Mouse (Mus musculus) neural tube, embryonic 11.5 days (tissue): ENCODE measurements at regions not wholly inside any gene's neighbourhood (a gene's known extent, or its start where the extent isn't known, plus 50 kb on each side); places are given as distances from the start of the nearest gene placed in this dataset.
"Not testable (repeated sequence)": the region's sequence is repeated elsewhere in the genome, so short reads cannot be mapped to it uniquely, and the experiment has no call there.

Experiments
- ATAC-seq: fragments of 200-750 bp; cut with Nextera tagmentation; 2 replicates; pipeline ENCODE4 v1.8.0; 2017; ENCODE audit warnings: moderate number of reproducible peaks, mild to moderate bottlenecking, moderate TSS enrichment, moderate library complexity; ENCODE audit not compliant: insufficient read depth, low FRiP score, low TSS enrichment
- DNase-seq: peaks from one replicate; pipeline ENCODE4 v3.0.0-alpha.2; 2015; ENCODE audit warnings: low spot score
- H3K27ac ChIP-seq: fragments of 300-500 bp; sonication (generic); 2 replicates; pipeline ENCODE4 v1.5.1; 2014; ENCODE audit warnings: low read depth, mild to moderate bottlenecking, low read length
- H3K27me3 ChIP-seq: fragments of 300-500 bp; sonication (generic); 2 replicates; pipeline ENCODE4 v1.6.1; 2014; ENCODE audit warnings: mild to moderate bottlenecking, low read length, mixed read lengths; ENCODE audit not compliant: control insufficient read depth, insufficient read depth
- H3K36me3 ChIP-seq: fragments of 300-500 bp; sonication (generic); 2 replicates; pipeline ENCODE4 v1.6.1; 2014; ENCODE audit warnings: mild to moderate bottlenecking, low read length, moderate library complexity, mixed read lengths; ENCODE audit not compliant: control insufficient read depth, insufficient read depth
- H3K4me1 ChIP-seq: fragments of 300-500 bp; sonication (generic); 2 replicates; pipeline ENCODE4 v1.6.1; 2014; ENCODE audit warnings: low read length, mixed read lengths; ENCODE audit not compliant: control insufficient read depth, insufficient read depth
- H3K4me2 ChIP-seq: fragments of 300-500 bp; sonication (generic); 2 replicates; pipeline ENCODE4 v1.6.1; 2014; ENCODE audit warnings: low read depth, mild to moderate bottlenecking, moderate library complexity
- H3K4me3 ChIP-seq: fragments of 300-500 bp; sonication (generic); 2 replicates; pipeline ENCODE4 v1.5.1; 2014; ENCODE audit warnings: low read depth, low read length
- H3K9ac ChIP-seq: fragments of 300-500 bp; sonication (generic); 2 replicates; pipeline ENCODE4 v1.6.1; 2014; ENCODE audit warnings: mild to moderate bottlenecking, low read length
- H3K9me3 ChIP-seq: fragments of 300-500 bp; sonication (generic); 2 replicates; pipeline ENCODE4 v1.6.1; 2016; ENCODE audit warnings: low read length; ENCODE audit not compliant: control insufficient read depth
- WGBS: fragments of 180-500 bp; shearing (Covaris S2); extraction: QIAGEN DNeasy Blood & Tissue Kit; methylation state at CpG from one replicate; pipeline ENCODE4 v1.1.7; 2014; 5-methylcytosine and 5-hydroxymethylcytosine counted together

DNA sequence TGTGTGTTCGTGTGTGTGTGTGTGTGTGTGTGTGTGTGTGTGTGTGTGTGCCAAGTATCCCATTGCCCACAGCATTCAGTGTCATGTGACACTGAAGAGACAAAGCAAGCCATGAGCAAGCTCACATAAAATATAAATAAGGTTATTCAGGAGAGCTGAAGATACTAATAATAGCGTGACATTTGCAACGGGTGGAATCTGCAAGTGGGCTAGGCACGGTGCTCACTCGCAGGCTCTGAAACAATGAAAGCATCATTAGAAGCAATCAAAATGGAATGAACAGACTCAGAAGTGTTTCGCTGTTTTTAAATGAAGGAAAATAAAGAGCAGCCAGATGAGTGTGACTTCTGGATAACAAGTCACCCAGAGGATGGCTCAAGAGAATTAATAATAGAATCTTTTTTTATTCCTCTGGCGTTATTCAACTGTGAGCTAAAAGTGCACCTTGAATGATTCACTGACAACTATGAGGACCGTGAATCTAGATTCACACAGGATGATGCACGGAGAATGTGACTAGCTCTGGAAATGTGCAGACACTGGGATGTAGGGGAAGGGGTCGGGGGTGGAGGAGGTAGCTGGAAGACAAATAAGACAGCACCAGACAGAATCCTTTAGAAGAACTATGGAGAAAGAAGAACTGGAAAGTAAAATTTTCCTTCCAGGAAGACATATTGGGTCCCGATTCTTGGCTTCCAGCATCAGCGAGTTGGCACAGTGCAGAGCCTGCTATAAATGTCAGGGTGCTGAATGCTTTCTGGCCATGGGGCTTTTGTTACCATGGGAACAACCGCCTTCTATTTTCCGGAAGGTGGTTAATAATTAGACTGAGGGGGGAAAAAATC lies 55.3 kb downstream of the Actbl2 start:
- 82% methylated on average over 14 of the region's 14 CpGs for WGBS
- ATAC-seq (no peak), DNase-seq (no peak)
- no peak overlapping the region for H3K4me2 ChIP-seq
- H3K9ac ChIP-seq = no peak overlapping the region
- H3K4me1 ChIP-seq = no peaks in the 10 kb centered on the region
- no peaks in the 10 kb centered on the region for H3K9me3 ChIP-seq
- H3K4me3 ChIP-seq = no peak overlapping the region
- H3K36me3 ChIP-seq = no peaks in the 10 kb centered on the region
- H3K27ac ChIP-seq = no peak overlapping the region
- H3K27me3 ChIP-seq = no peaks in the 10 kb centered on the region

DNA sequence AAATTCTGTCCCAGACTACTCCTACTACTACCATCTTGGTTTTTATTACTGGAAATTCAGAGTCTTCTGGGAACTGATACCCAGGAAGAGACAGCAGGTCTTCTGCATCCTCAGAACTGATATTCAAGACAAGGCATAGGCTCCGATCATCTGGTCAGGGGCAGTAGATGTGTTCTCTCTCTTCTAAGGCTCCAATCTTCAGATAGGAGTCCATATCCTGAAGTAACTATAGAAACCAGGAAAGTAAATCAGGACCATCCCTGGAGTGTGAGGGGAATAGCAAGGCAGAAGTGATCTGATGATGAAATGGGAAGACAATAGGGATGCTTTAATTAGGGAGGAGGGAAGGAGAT lies 55.9 kb downstream of the Actbl2 start:
- H3K9me3 ChIP-seq = no peaks in the 10 kb centered on the region
- 100% methylated on average over 1 of the region's 1 CpGs for WGBS
- H3K9ac ChIP-seq = no peak overlapping the region
- H3K27me3 ChIP-seq = no peaks in the 10 kb centered on the region
- H3K36me3 ChIP-seq = no peaks in the 10 kb centered on the region
- ATAC-seq (no peak), DNase-seq (no peak)
- no peak overlapping the region for H3K4me2 ChIP-seq
- H3K4me3 ChIP-seq = no peak overlapping the region
- no peak overlapping the region for H3K27ac ChIP-seq
- no peaks in the 10 kb centered on the region for H3K4me1 ChIP-seq

DNA sequence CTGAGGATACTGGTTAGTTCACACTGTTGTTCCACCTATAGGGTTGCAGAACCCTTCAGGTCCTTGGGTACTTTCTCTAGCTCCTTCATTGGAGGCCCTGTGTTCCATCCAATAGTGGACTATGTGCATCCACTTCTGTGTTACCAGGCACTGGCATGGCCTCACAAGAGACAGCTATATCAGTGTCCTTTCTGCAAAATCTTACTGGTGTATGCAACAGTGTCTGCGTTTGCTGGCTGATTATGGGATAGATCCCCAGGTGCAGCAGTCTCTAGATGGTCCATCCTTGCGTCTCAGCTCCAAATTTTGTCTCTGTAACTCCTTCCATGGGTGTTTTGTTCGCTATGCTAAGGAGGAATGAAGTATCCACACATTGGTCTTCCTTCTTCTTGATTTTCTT lies 58.7 kb downstream of the Actbl2 start:
- not testable (repeated sequence) for H3K4me2 ChIP-seq, H3K27ac ChIP-seq, H3K27me3 ChIP-seq, DNase-seq, ATAC-seq, H3K4me1 ChIP-seq, H3K9me3 ChIP-seq, H3K9ac ChIP-seq, H3K36me3 ChIP-seq, H3K4me3 ChIP-seq
- 87% methylated on average over 3 of the region's 3 CpGs for WGBS

DNA sequence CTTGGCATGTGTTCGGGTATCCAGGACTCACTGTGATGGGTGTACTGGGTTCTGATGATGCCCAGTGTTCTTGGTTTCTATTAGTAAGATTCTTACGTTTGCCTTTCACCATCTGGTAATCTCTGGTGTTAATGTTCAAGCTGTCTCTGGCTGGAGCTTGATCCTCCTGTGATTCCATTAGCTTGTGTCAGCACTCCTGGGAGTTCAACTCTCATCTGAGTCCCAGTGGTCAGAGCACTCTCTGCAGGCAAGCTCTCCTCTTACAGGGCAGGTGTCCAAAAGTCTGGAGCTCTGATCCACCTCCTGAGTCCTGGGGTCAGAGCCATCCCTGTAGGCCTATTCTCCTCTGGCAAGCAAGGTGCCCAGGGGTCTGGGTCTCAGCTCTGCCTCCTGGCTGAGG lies 63.1 kb downstream of the Actbl2 start:
- H3K9me3 ChIP-seq, ATAC-seq, H3K36me3 ChIP-seq, H3K27ac ChIP-seq, H3K4me2 ChIP-seq, H3K4me3 ChIP-seq, H3K9ac ChIP-seq, H3K4me1 ChIP-seq, H3K27me3 ChIP-seq, DNase-seq: not testable (repeated sequence)
- 81% methylated on average over 2 of the region's 2 CpGs for WGBS

DNA sequence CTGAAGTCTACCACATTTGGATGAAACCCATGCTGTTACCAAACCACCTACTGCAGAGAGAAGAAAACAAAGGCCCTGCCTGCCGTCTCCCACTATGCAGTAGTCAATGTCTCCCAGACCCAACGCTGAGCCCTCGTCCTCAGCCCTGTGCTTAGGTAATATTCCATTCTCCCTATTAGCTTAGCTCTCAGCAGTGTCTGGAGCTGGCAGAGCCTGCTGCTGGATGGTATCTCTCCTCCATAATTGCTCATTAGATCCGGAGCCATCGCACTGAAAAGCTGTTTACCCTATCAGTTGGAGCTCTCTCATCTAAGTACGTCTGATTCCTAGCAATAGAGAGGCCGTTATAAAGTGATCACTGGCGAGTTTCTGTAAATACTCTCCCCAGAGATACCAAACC lies 68.4 kb downstream of the Actbl2 start:
- Histone ChIP-seq H3K27ac (no peak overlapping the region), H3K36me3 (no peaks in the 10 kb centered on the region), H3K27me3 (no peaks in the 10 kb centered on the region), H3K4me3 (no peak overlapping the region), H3K9ac (no peak overlapping the region), H3K9me3 (no peaks in the 10 kb centered on the region), H3K4me1 (no peaks in the 10 kb centered on the region), H3K4me2 (no peak overlapping the region)
- 72% methylated on average over 8 of the region's 8 CpGs for WGBS
- ATAC-seq (no peak), DNase-seq (no peak)

DNA sequence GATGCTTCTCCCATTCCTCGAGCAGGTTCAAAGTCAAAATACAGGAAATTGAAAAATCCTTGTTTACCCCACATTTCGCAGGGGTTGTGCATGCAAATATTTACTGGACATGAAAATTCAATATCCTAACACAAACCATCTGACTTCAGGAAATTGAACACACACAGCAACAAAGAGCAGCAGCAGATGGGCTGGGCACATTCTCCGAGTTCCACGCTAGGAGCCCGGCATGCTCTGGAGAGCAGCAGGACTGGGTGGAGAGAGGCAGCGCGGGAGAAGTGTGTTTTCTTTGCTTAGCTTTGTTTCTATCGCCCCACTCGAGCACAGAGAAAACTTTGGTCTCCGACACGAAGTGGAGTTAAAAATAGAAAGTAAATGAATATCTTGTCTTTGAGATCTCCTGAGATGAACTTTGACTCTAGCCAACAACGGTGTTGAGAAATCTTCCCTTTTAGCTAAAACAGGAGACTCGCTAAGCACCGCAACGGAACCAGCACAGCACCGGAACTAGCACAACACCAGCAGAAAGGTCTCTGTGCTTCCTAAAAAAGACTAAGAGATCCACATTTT lies 71.4 kb downstream of the Actbl2 start:
- no peak overlapping the region for H3K27ac ChIP-seq
- no peak overlapping the region for H3K4me3 ChIP-seq
- H3K27me3 ChIP-seq = no peaks in the 10 kb centered on the region
- no peak for DNase-seq
- no peaks in the 10 kb centered on the region for H3K9me3 ChIP-seq
- no peak overlapping the region for H3K9ac ChIP-seq
- H3K4me2 ChIP-seq = no peak overlapping the region
- 87% methylated on average over 16 of the region's 16 CpGs for WGBS
- no peak for ATAC-seq
- H3K36me3 ChIP-seq = no peaks in the 10 kb centered on the region
- no peaks in the 10 kb centered on the region for H3K4me1 ChIP-seq

DNA sequence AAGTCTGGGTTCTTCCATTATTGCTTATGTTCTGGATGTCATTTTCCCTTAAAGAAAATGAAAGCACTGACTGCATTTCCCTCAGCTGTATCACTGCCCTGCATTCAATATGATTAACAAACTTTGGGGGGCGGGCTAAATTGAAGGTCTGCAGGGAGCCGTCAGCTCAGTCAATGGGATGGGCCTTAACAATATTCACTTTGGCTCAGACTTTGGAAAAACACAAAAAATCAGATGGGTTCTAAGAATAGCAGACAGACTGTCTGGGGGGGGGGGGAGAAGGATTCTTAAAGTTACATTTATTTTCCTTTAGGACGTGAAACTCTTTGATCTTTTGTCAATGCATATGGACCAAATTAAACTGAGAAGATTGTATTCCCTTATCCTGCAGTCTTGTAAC lies 78.2 kb downstream of the Actbl2 start:
- ATAC-seq = no peak

DNA sequence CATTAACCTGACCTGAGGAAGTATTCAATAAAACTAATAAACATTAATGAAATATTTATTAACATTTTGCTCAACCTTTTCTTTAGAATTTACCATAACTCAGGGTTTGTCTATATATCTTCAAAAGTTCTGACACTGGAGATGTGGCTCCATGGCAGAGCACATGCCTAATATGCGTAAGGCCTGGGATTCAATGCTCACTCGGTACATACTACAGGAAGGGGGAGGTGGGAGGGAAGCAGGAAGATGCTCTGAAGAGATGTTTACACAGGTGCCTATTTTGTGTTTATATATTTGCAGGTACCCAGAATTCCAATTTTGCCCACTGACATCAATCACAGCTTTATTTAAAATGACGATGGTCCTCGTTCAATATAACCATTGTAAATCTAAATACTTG lies 79.0 kb downstream of the Actbl2 start:
- no peaks in the 10 kb centered on the region for H3K27me3 ChIP-seq
- no peaks in the 10 kb centered on the region for H3K9me3 ChIP-seq
- WGBS = 83% methylated on average over 4 of the region's 4 CpGs
- no peaks in the 10 kb centered on the region for H3K36me3 ChIP-seq
- no peak overlapping the region for H3K4me2 ChIP-seq
- no peak for DNase-seq
- no peak overlapping the region for H3K4me3 ChIP-seq
- H3K4me1 ChIP-seq = no peaks in the 10 kb centered on the region
- no peak overlapping the region for H3K27ac ChIP-seq
- ATAC-seq = no peak
- no peak overlapping the region for H3K9ac ChIP-seq

More for the DNA sequence above, 78.2 kb downstream of the Actbl2 start:
- DNase-seq = no peak
- WGBS = 80% methylated on average over 3 of the region's 3 CpGs
- Histone ChIP-seq H3K27ac (no peak overlapping the region), H3K9me3 (no peaks in the 10 kb centered on the region), H3K4me1 (no peaks in the 10 kb centered on the region), H3K36me3 (no peaks in the 10 kb centered on the region), H3K4me3 (no peak overlapping the region), H3K27me3 (no peaks in the 10 kb centered on the region), H3K9ac (no peak overlapping the region), H3K4me2 (no peak overlapping the region)
